Mouse (Mus musculus) embryo, embryonic 11.5 days (tissue): ENCODE measurements at regions not wholly inside any gene's neighbourhood (a gene's known extent, or its start where the extent isn't known, plus 50 kb on each side); places are given as distances from the start of the nearest gene placed in this dataset.
"Not testable (repeated sequence)": the region's sequence is repeated elsewhere in the genome, so short reads cannot be mapped to it uniquely, and the experiment has no call there.

Experiments used
- DNase-seq: peaks from one replicate; pipeline ENCODE4 v3.0.0-alpha.2; 2012; ENCODE audit warnings: low read depth, low spot score

GRCm38 (mm10) chr9:84461441-84461840, 536.5 kb downstream of the Bckdhb start:
- DNase-seq = no peak

- DNase-seq = peak; percentile 13
Measured at GRCm38 (mm10) chr9:84466741-84467140, 541.8 kb downstream of the Bckdhb start.

- no peak for DNase-seq
Measured at GRCm38 (mm10) chr9:84472696-84473095, 547.8 kb downstream of the Bckdhb start.

- DNase-seq = no peak
Measured at GRCm38 (mm10) chr9:84475906-84476305, 551.0 kb downstream of the Bckdhb start.

- DNase-seq = no peak
Measured at GRCm38 (mm10) chr9:84499507-84499906, 574.6 kb downstream of the Bckdhb start.

GRCm38 (mm10) chr9:84502981-84503380, 578.0 kb downstream of the Bckdhb start:
- DNase-seq = not testable (repeated sequence)

- no peak for DNase-seq
Measured at GRCm38 (mm10) chr9:84517064-84517463, 592.1 kb downstream of the Bckdhb start.

- no peak for DNase-seq
Measured at GRCm38 (mm10) chr9:84545431-84545830, 620.5 kb downstream of the Bckdhb start.

GRCm38 (mm10) chr9:84548012-84548660, 623.2 kb downstream of the Bckdhb start:
- DNase-seq = no peak

- no peak for DNase-seq
Measured at GRCm38 (mm10) chr9:84555237-84555636, 630.3 kb downstream of the Bckdhb start.

GRCm38 (mm10) chr9:84556261-84556844, 631.4 kb downstream of the Bckdhb start:
- DNase-seq = no peak

- DNase-seq = no peak
Measured at GRCm38 (mm10) chr9:84558346-84558745, 633.4 kb downstream of the Bckdhb start.

GRCm38 (mm10) chr9:84569533-84569932, 644.6 kb downstream of the Bckdhb start:
- DNase-seq = no peak

- DNase-seq = no peak
Measured at GRCm38 (mm10) chr9:84577781-84578180, 652.8 kb downstream of the Bckdhb start.

GRCm38 (mm10) chr9:84587791-84588190, 662.8 kb downstream of the Bckdhb start:
- no peak for DNase-seq

- no peak for DNase-seq
Measured at GRCm38 (mm10) chr9:84594724-84595123, 669.8 kb downstream of the Bckdhb start.
